Mouse (Mus musculus): ENCODE data around the gene Rftn1. TPM values are rescaled to one million over a fixed set of nuclear protein-coding genes. Genes with fewer than 3 reads are reported as not detected.

Gene Rftn1
- total RNA-seq, 1 experiment: 5.0 TPM

DNA sequence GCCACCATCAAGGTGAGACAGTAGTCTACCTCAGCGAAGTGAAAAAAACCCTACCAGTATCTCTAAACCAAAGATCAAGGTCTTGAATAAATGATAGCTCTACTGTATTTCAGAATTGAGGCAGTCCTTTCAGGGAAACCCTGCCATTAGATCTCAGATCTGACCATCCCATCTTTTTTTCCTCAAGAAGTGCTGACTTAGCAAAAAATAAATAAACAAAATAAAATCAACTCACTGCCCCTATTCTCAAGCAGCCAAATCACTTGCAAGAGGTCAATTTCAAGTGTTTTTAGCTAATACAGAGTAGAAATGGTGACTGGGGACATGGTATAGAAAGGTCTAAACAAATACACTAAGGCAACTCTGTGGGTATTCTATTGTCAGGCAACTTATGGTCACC is 136.5 kb downstream of the Rftn1 start:
- Histone ChIP-seq H3K4me1 (ENCODE audit: control insufficient read depth in 2 of 2, insufficient read depth in 2 of 2, low read length in 2 of 2, poor library complexity in 1 of 2) (no peaks in the 10 kb centered on the region), H3K4me3 (ENCODE audit: insufficient read depth in 1 of 2, low read depth in 1 of 2, low read length in 2 of 2, poor library complexity in 1 of 2, severe bottlenecking in 1 of 2) (no peak overlapping the region), H3K36me3 (ENCODE audit: control insufficient read depth, insufficient read depth, low read length, poor library complexity, severe bottlenecking) (no peaks in the 10 kb centered on the region), H3K9me3 (ENCODE audit: control insufficient read depth, insufficient read depth, low read depth, low read length) (no peaks in the 10 kb centered on the region), H3K27ac (ENCODE audit: insufficient read depth, low read depth, low read length, poor library complexity, severe bottlenecking) (no peak overlapping the region), H3K9ac (ENCODE audit: insufficient read depth, low read depth, low read length, poor library complexity, severe bottlenecking) (no peak overlapping the region)
- TF ChIP-seq ZNF384 (IDR thresholded peaks at IDR 0.05; ENCODE audit: low read depth, low read length): no peak
- TF ChIP-seq MAFK (IDR thresholded peaks at IDR 0.05; ENCODE audit: insufficient read depth, low read depth, low read length): peak; percentile 94
- TF ChIP-seq HCFC1 (IDR thresholded peaks at IDR 0.05; ENCODE audit: borderline replicate concordance, insufficient read depth, low read length): no peak
- no peak for DNase-seq (ENCODE audit: low read depth, low spot score)
- in situ Hi-C loops (cut with MboI; ENCODE audit: low sequenced_read_pairs in 2 of 2, unreplicated experiment in 2 of 2): no loop called here

DNA sequence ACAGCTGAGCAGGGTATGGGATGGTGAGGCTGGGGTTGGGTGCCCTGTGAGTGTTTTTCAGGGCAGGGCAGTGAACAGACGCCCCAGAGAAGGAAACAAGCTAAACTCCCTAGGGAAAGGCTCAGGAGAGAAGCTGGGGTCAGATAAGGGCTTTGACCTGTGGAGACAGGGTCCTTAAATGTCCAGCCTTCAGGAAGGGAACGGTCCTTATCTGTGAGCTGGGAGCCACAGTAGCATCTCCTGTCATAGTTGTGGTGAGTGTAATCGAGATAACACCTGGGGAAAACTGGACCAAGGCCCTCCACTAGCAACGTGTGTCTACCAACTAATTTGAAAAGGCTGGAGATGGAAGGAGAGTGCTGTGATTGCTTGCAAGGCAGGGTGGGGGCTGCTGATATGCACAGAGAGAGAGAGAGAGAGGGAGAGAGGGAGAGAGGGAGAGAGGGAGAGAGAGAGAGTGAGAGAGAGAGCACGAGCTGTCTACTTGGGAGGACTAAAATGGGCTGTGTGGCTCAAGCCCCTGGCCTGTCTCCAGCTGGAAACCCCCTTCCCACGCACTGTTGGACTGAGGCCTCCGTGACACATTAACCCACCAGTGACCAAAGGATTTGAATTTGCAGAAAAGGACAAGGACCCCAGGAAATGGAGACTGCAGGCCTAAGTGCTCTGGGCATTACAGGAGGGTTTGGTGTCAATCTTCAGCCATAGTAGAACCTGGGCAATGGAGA is 137.6 kb downstream of the Rftn1 start:
- no peaks in the 10 kb centered on the region for H3K36me3 ChIP-seq (ENCODE audit: control insufficient read depth, insufficient read depth, low read length, poor library complexity, severe bottlenecking)
- in situ Hi-C loops (cut with MboI; ENCODE audit: low sequenced_read_pairs in 2 of 2, unreplicated experiment in 2 of 2): no loop called here
- H3K4me1 ChIP-seq (ENCODE audit: control insufficient read depth in 2 of 2, insufficient read depth in 2 of 2, low read length in 2 of 2, poor library complexity in 1 of 2): no peaks in the 10 kb centered on the region
- no peak overlapping the region for H3K27ac ChIP-seq (ENCODE audit: insufficient read depth, low read depth, low read length, poor library complexity, severe bottlenecking)
- DNase-seq (ENCODE audit: low read depth, low spot score): no peak
- no peaks in the 10 kb centered on the region for H3K9me3 ChIP-seq (ENCODE audit: control insufficient read depth, insufficient read depth, low read depth, low read length)
- H3K4me3 ChIP-seq (ENCODE audit: insufficient read depth in 1 of 2, low read depth in 1 of 2, low read length in 2 of 2, poor library complexity in 1 of 2, severe bottlenecking in 1 of 2): no peak overlapping the region
- no peak for TF ChIP-seq MAFK (IDR thresholded peaks at IDR 0.05; ENCODE audit: insufficient read depth, low read depth, low read length)
- no peak for TF ChIP-seq ZC3H11A (IDR thresholded peaks at IDR 0.05; ENCODE audit: borderline replicate concordance, low read depth, low read length)
- TF ChIP-seq ZNF384 (IDR thresholded peaks at IDR 0.05; ENCODE audit: low read depth, low read length): no peak
- no peak for TF ChIP-seq CHD2 (IDR thresholded peaks at IDR 0.05; ENCODE audit: low read depth, low read length)
- no peak for TF ChIP-seq HCFC1 (IDR thresholded peaks at IDR 0.05; ENCODE audit: borderline replicate concordance, insufficient read depth, low read length)
- no peak overlapping the region for H3K9ac ChIP-seq (ENCODE audit: insufficient read depth, low read depth, low read length, poor library complexity, severe bottlenecking)

DNA sequence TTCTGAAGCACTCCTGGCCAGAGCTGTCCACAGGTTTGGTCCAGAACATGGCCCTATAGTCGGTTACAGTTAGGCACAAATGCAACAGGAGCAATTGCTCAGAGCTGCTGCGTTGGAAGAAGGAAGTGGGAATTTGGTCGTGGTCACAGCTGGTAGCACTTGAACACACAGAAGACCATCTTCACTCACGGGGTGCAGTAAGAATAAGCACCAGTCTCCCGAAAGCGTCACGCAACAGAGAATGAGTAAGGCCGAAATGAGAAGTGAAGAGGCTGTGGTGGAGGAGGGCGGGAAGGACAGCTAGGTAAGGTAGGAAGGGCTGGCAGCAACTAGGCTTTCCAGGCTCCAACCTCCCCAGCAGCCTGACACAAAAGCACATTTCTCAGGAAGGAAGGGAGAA is 140.0 kb downstream of the Rftn1 start:
- no peak for DNase-seq (ENCODE audit: low read depth, low spot score)
- Histone ChIP-seq H3K27ac (ENCODE audit: insufficient read depth, low read depth, low read length, poor library complexity, severe bottlenecking) (no peak overlapping the region), H3K4me3 (ENCODE audit: insufficient read depth in 1 of 2, low read depth in 1 of 2, low read length in 2 of 2, poor library complexity in 1 of 2, severe bottlenecking in 1 of 2) (no peak overlapping the region), H3K36me3 (ENCODE audit: control insufficient read depth, insufficient read depth, low read length, poor library complexity, severe bottlenecking) (no peaks in the 10 kb centered on the region), H3K9me3 (ENCODE audit: control insufficient read depth, insufficient read depth, low read depth, low read length) (no peaks in the 10 kb centered on the region), H3K9ac (ENCODE audit: insufficient read depth, low read depth, low read length, poor library complexity, severe bottlenecking) (no peak overlapping the region), H3K4me1 (ENCODE audit: control insufficient read depth in 2 of 2, insufficient read depth in 2 of 2, low read length in 2 of 2, poor library complexity in 1 of 2) (no peaks in the 10 kb centered on the region)
- TF ChIP-seq MAFK (IDR thresholded peaks at IDR 0.05; ENCODE audit: insufficient read depth, low read depth, low read length) (no peak), HCFC1 (IDR thresholded peaks at IDR 0.05; ENCODE audit: borderline replicate concordance, insufficient read depth, low read length) (no peak), ZNF384 (IDR thresholded peaks at IDR 0.05; ENCODE audit: low read depth, low read length) (no peak), CHD2 (IDR thresholded peaks at IDR 0.05; ENCODE audit: low read depth, low read length) (no peak), ZC3H11A (IDR thresholded peaks at IDR 0.05; ENCODE audit: borderline replicate concordance, low read depth, low read length) (no peak)
- in situ Hi-C loops (cut with MboI; ENCODE audit: low sequenced_read_pairs in 2 of 2, unreplicated experiment in 2 of 2): no loop called here

DNA sequence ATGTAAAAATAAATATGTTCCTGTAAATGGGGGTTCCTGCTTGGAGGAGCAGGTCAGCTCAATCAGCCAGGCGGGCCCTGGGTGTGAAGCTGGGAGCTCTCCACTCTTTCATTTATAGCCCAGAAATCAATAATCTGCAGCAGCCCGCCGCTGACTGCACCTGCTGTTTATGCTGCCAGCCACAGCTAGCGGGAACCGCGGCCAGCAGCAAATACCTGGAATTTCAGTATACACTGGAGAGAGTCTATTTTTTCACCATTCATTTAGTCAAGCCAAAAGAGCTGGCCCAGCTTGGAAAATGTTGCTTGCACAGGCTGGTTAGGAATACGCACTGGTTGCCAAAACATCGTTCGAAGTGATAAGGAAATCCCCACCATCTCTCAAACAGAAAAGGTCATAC is 142.3 kb downstream of the Rftn1 start:
- in situ Hi-C loops (cut with MboI; ENCODE audit: low sequenced_read_pairs in 2 of 2, unreplicated experiment in 2 of 2): no loop called here
- Histone ChIP-seq H3K4me1 (ENCODE audit: control insufficient read depth in 2 of 2, insufficient read depth in 2 of 2, low read length in 2 of 2, poor library complexity in 1 of 2) (no peaks in the 10 kb centered on the region), H3K36me3 (ENCODE audit: control insufficient read depth, insufficient read depth, low read length, poor library complexity, severe bottlenecking) (no peaks in the 10 kb centered on the region), H3K4me3 (ENCODE audit: insufficient read depth in 1 of 2, low read depth in 1 of 2, low read length in 2 of 2, poor library complexity in 1 of 2, severe bottlenecking in 1 of 2) (no peak overlapping the region), H3K27ac (ENCODE audit: insufficient read depth, low read depth, low read length, poor library complexity, severe bottlenecking) (no peak overlapping the region), H3K9ac (ENCODE audit: insufficient read depth, low read depth, low read length, poor library complexity, severe bottlenecking) (no peak overlapping the region), H3K9me3 (ENCODE audit: control insufficient read depth, insufficient read depth, low read depth, low read length) (no peaks in the 10 kb centered on the region)
- no peak for DNase-seq (ENCODE audit: low read depth, low spot score)
- no peak for TF ChIP-seq ZC3H11A (IDR thresholded peaks at IDR 0.05; ENCODE audit: borderline replicate concordance, low read depth, low read length)
- no peak for TF ChIP-seq ZNF384 (IDR thresholded peaks at IDR 0.05; ENCODE audit: low read depth, low read length)
- no peak for TF ChIP-seq HCFC1 (IDR thresholded peaks at IDR 0.05; ENCODE audit: borderline replicate concordance, insufficient read depth, low read length)
- no peak for TF ChIP-seq MAFK (IDR thresholded peaks at IDR 0.05; ENCODE audit: insufficient read depth, low read depth, low read length)
- TF ChIP-seq CHD2 (IDR thresholded peaks at IDR 0.05; ENCODE audit: low read depth, low read length): no peak

DNA sequence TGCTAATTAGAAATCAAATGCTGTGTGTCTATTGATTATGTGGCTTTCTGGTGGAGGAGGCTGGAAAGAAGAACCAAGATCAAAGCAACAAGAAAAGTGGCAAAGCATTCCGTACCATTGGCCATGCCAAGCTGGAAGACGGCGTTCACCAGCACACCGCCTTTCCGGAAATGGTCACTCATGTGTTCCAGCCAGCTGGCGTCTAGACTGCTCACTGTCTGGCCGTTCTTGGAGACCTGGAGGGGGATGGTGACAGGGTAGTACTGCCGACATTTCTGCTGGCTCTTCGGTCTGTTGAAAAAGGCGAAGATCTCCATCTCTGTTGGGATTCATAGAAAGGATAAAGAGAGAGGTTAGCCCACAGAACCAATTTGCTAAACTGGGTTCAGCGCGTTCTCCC is 143.3 kb downstream of the Rftn1 start:
- no peaks in the 10 kb centered on the region for H3K4me1 ChIP-seq (ENCODE audit: control insufficient read depth in 2 of 2, insufficient read depth in 2 of 2, low read length in 2 of 2, poor library complexity in 1 of 2)
- H3K9ac ChIP-seq (ENCODE audit: insufficient read depth, low read depth, low read length, poor library complexity, severe bottlenecking): no peak overlapping the region
- in situ Hi-C loops (cut with MboI; ENCODE audit: low sequenced_read_pairs in 2 of 2, unreplicated experiment in 2 of 2): no loop called here
- H3K27ac ChIP-seq (ENCODE audit: insufficient read depth, low read depth, low read length, poor library complexity, severe bottlenecking): no peak overlapping the region
- TF ChIP-seq MAFK (IDR thresholded peaks at IDR 0.05; ENCODE audit: insufficient read depth, low read depth, low read length) (no peak), CHD2 (IDR thresholded peaks at IDR 0.05; ENCODE audit: low read depth, low read length) (no peak), HCFC1 (IDR thresholded peaks at IDR 0.05; ENCODE audit: borderline replicate concordance, insufficient read depth, low read length) (no peak), ZNF384 (IDR thresholded peaks at IDR 0.05; ENCODE audit: low read depth, low read length) (no peak), ZC3H11A (IDR thresholded peaks at IDR 0.05; ENCODE audit: borderline replicate concordance, low read depth, low read length) (no peak)
- DNase-seq (ENCODE audit: low read depth, low spot score): no peak
- H3K4me3 ChIP-seq (ENCODE audit: insufficient read depth in 1 of 2, low read depth in 1 of 2, low read length in 2 of 2, poor library complexity in 1 of 2, severe bottlenecking in 1 of 2): no peak overlapping the region
- no peaks in the 10 kb centered on the region for H3K9me3 ChIP-seq (ENCODE audit: control insufficient read depth, insufficient read depth, low read depth, low read length)
- H3K36me3 ChIP-seq (ENCODE audit: control insufficient read depth, insufficient read depth, low read length, poor library complexity, severe bottlenecking): no peaks in the 10 kb centered on the region
